Mouse (Mus musculus) thymus, adult 18-20 months (tissue): ENCODE results near the gene Cdadc1.

ENCODE experiments used
- DNase-seq, 2 experiments: peaks; one replicate each; pipeline ENCODE4 v3.0.0; 2022; ENCODE audit warnings: mixed read lengths in 2 of 2

Gene Cdadc1

DNA sequence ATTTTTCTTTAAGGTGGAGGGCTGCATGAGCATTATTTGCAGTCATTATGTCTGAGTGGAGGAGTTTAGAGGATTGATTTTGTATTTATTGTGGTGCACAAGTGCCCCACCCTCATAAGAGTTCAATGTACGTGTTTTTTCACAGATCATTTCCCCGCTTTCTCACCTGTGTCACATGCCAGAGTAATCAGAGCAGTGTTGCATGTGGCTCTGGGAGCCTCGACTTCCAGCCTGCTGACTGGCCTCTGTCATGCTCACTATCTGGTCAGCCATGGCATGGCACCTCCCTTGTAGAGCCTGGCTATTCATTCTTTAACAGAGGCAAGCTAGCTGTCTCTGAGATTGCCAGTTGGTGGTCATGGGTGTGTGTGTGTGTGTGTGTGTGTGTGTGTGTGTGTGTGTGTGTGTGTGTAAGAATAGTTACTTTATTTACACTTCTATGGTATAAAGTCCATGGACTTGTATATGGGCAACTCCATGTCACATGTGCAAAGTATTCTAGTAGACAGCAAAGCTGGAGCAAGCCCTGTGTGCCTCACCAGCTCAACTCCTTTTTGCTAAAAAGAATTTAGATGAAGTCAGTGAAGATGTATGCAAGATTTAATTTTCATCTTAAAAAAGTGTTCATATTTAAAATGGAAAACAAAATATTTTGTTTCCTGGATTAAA is 54.5 kb downstream of the Cdadc1 start:
- DNase-seq = no peak

DNA sequence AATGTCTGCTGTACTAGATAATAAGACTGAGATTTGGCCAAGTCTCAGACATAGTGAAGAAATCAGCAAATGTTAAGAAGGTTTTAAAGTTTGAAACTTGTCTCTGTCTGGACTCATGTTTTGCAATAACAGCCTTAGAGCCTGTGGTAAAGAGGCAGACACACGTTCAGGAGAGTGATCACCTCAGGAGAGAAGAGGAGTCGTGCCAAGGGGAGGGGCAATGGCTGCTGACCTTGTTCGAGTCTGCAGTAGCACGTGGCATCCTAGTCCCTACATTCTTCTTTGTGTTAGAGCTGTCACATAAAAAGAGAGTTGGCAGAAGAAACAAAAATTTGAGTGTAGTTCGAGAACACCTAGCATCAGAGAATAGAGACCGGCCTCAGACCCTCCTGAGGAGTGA is 57.0 kb downstream of the Cdadc1 start:
- DNase-seq = no peak

DNA sequence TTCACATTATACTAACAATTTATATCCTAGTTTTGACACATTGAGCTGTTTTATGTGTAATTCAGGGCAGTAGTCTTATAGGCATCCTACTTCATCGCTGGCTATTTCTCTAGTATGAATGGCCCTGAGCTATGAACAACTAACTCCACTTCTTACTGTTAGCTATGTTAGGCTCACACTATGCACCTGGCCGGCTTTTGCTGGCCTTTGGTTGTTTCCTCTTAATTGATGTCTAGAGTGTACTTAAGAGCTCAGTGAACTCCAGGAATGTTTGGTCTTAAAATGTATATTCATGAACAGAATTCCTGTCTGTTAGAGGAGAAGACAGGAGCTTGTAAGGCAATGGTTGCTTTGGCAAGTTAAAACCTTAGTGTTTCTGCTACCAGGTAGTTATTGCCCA is 57.5 kb downstream of the Cdadc1 start:
- DNase-seq = no peak

DNA sequence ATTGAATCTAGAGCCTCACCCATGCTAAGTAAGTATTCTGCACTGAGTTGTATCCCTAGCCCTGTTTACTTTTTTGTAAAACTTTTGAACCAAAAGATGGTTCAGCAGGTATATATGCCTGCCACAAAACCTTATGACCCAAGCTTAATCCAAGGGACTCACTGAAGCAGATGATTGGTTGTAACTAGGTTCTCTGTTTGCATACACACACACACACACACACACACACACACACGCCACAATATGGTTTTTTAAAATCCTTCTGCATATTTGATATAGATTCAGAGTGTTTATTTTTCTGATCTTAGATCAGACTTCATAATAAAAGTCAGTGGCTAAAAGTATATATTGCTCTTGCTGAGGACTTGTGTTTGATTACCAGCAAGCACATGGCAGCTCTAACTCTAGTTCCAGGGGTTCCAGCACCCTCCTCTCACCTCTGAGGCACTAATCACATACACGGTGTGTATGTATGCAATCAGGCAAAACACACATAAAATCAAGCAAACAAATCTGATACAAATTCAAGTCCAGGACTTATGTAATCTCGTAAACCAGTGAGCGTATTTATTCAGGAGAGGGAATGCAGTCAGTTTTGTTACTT is 59.8 kb downstream of the Cdadc1 start:
- no peak for DNase-seq

DNA sequence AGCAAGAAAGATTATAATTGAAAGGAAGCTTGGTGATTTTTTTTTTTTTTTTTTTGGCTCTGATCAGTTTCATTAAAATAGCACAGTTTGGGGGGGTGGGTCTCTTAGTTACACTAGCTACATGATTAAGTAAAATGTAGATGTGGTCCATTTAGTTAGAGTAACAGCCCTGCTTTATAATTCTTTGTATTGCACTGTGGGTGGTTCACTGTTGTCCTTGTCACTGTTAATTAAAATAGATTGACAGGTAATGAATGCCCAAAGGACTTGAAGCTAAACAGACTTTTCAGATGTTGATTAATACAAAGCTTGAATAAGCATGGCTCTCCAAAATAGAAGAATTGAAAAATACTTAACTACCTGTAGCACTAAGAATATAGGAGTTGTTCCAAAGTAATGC is 63.9 kb downstream of the Cdadc1 start:
- DNase-seq = no peak

DNA sequence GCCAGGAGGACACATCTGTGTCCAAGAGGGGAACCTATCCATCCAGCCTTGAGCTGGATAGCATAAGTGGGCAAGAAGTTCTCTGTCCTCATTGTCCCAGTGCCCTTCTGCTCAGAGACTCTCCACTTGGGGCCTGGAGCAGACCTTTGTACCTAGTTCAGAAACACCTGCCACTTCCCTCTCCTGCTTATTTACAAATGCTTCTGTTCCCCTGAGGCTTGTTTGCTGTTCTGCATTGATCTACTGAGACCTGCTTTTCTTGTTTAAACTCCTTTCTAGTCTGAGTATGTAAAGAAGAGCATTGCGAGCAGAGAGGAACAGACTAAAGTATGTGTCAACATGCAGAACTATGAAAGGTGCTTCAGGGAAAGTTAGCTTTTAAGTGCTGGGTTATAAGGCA is 64.8 kb downstream of the Cdadc1 start:
- DNase-seq = no peak

DNA sequence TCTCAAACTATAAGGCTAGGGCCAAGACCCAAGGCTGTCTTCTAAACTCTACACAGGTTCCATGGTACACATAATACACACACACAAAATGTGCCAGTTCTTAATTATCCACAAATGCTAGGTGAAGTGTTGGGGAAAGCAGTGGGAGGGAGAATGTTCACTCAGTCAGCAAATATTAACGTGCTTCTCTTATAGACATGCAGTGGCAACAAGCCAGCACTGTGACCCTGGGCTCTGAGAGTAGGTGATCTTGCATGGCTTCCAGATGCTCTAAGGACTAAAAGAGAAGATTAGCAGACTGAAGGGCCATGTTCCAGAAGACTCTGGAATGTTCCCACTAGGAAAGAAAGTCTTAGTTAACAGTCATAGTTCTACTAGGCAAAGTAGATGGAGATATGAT is 67.0 kb downstream of the Cdadc1 start:
- DNase-seq = no peak

DNA sequence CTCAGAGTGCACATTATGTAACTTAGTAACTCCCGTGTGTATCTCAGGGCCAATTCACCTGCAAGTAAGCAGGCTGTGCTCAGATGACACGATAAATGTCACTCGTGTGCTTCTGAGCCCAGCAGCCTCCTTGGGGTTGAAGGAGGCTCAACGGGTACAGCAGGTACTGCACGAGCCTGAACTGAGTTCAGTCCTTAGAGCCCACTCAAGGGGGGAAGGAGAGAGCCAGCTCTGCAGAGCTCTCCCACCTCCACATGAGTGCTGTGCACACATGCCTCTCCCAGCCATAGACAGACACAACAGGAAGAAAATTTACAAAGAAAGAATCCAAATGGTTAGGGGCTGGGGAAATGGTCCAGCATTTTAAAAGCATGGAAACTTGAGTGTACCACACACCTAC is 71.9 kb downstream of the Cdadc1 start:
- no peak for DNase-seq

DNA sequence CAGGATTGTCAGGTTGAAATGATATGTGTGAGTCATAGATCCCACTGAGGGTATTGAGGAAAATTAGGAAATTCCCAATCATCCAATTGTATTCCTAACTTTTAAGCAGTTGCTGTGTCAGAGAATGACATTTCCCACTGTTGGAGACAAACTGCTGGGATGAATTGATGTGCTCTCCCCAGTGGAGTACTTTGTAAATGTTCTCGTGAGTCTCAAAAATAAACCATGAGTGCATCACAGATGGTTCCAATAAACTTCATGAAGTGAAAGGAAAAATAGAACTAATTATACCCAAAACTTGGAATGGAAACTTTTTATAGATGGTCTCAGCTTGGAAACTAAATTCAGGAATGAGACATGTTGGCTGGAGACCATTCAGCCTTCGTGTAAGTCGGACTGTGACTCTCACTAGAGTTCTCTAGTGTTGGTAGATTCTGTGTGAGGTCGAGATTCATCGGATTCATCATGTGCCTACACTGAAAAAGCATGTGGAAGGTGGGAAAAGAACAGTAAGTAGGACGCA is 83.8 kb downstream of the Cdadc1 start:
- no peak for DNase-seq
